Mouse (Mus musculus): ENCODE data around the gene Ascc3.

DNA sequence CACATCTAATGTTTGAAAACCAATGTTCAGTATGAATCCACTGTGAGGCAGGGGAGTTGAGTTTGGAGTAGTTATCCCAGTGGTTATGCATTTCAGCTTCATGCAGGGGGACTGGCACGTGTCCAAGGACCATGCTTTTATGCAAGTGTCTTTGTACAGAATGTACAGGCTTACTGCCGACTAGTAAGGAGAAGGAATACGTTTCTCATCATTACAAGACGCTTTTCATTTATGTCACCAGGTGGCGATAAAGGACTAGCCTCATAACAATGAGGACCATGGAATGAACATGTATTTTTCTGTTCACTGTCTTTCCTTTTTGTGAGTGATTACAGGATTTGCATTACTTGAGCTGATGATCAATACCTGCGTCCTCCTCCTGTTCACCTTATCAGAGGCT, 111.7 kb downstream of the Ascc3 start:
- TF ChIP-seq EP300 (IDR thresholded peaks at IDR 0.05; ENCODE audit: low read depth) (no peak), CTCF (IDR thresholded peaks at IDR 0.05; ENCODE audit: low read depth) (peak; percentile 86)

Data from heart, postnatal 0 days (tissue).